In genomic region chr7:135651831-135652511, GRCm38 (mm10) we compare ENCODE assay signal across 8 mouse cellular contexts.
DNase-seq lines count a peak whose midpoint lies in the region; ATAC-seq and TF ChIP-seq lines count a peak whose summit lies in the region.

No protein-coding gene starts in this region.

- peak overlapping the region; percentile 75 for H3K27ac ChIP-seq in gastrocnemius, adult 2 months
- H3K27ac ChIP-seq in embryonic facial prominence, embryonic 13.5 days: no peak overlapping the region
- 0 out of 2 replicates have a peak overlapping the region, but pooled peaks have one; percentile 16 for H3K27ac ChIP-seq in limb, embryonic 10.5 days
- no peak overlapping the region for H3K27ac ChIP-seq in forebrain, embryonic 10.5 days

- H3K9me3 ChIP-seq in embryonic facial prominence, embryonic 13.5 days: no peaks in the 10 kb centered on the region
- H3K9me3 ChIP-seq in limb, embryonic 10.5 days (replicated peaks): no peaks in the 10 kb centered on the region
- H3K9me3 ChIP-seq in forebrain, embryonic 10.5 days: peaks cover 5% of the 10 kb centered on the region; the same call in 1 of the 2 replicates

- intact Hi-C loops in gastrocnemius, adult 2 months (cut with DNase I): no loop called here

- H3K36me3 ChIP-seq in embryonic facial prominence, embryonic 13.5 days: no peaks in the 10 kb centered on the region
- no peaks in the 10 kb centered on the region for H3K36me3 ChIP-seq in limb, embryonic 10.5 days
- H3K36me3 ChIP-seq in forebrain, embryonic 10.5 days (replicated peaks): no peaks in the 10 kb centered on the region

- peaks cover 10% of the 10 kb centered on the region; the same call in 1 of the 2 replicates for H3K4me1 ChIP-seq in embryonic facial prominence, embryonic 13.5 days
- peaks cover 17% of the 10 kb centered on the region for H3K4me1 ChIP-seq in limb, embryonic 10.5 days
- H3K4me1 ChIP-seq in forebrain, embryonic 10.5 days: peaks cover 3% of the 10 kb centered on the region; the same call in 1 of the 2 replicates

- peak; percentile 34 for DNase-seq in gastrocnemius, adult 2 months
- no peak for DNase-seq in gastrocnemius, adult 8-10 months (ENCODE audit: low spot score in 2 of 2)
- DNase-seq in limb, embryonic 10.5 days (ENCODE audit: low spot score): no peak
- DNase-seq in forebrain, embryonic 10.5 days (ENCODE audit: extremely low spot score, low spot score): no peak
- DNase-seq in adrenal gland, adult 2 months: no peak
- no peak for DNase-seq in frontal cortex, postnatal 36 days (ENCODE audit: low spot score in 2 of 2)

- H3K9ac ChIP-seq in embryonic facial prominence, embryonic 13.5 days: no peak overlapping the region

- H3K27me3 ChIP-seq in embryonic facial prominence, embryonic 13.5 days: no peaks in the 10 kb centered on the region
- no peaks in the 10 kb centered on the region for H3K27me3 ChIP-seq in limb, embryonic 10.5 days (ENCODE audit: low read depth, poor library complexity, severe bottlenecking)
- no peaks in the 10 kb centered on the region for H3K27me3 ChIP-seq in forebrain, embryonic 10.5 days (ENCODE audit: poor library complexity, severe bottlenecking)

- WGBS in embryonic facial prominence, embryonic 13.5 days: 56% methylated on average over 18 of the region's 18 CpGs
- whole genome bisulfite sequencing in limb, embryonic 10.5 days: 73% methylated on average over 18 of the region's 18 CpGs
- 77% methylated on average over 18 of the region's 18 CpGs for WGBS in forebrain, embryonic 10.5 days

- ATAC-seq in embryonic facial prominence, embryonic 13.5 days (ENCODE audit: insufficient number of reproducible peaks, insufficient read depth, low FRiP score, low TSS enrichment, low read depth): no peak
- ATAC-seq in megakaryocyte-erythroid progenitor cell, adult 5-6 weeks (replicated peaks; ENCODE audit: low FRiP score, low TSS enrichment, poor library complexity, severe bottlenecking): peak; percentile 28; the same call in 1 of the 2 replicates

- peak overlapping the region; percentile 66 for H3K4me3 ChIP-seq in gastrocnemius, adult 2 months
- no peak overlapping the region for H3K4me3 ChIP-seq in embryonic facial prominence, embryonic 13.5 days
- H3K4me3 ChIP-seq in limb, embryonic 10.5 days: no peak overlapping the region
- no peak overlapping the region for H3K4me3 ChIP-seq in forebrain, embryonic 10.5 days

- TF ChIP-seq CTCF in gastrocnemius, adult 2 months (IDR thresholded peaks at IDR 0.05): no peak

- H3K4me2 ChIP-seq in embryonic facial prominence, embryonic 13.5 days: peak overlapping the region; percentile 4; the same call in 1 of the 2 replicates

Comparison
In these comparisons a context has a peak if more than half of its experiments do, and no peak if none do; other contexts are left out.
1. H3K27ac ChIP-seq: peak in gastrocnemius, adult 2 months (single experiment) and limb, embryonic 10.5 days (single experiment); none in embryonic facial prominence, embryonic 13.5 days (single experiment) and forebrain, embryonic 10.5 days (single experiment).